In the genomic region with DNA sequence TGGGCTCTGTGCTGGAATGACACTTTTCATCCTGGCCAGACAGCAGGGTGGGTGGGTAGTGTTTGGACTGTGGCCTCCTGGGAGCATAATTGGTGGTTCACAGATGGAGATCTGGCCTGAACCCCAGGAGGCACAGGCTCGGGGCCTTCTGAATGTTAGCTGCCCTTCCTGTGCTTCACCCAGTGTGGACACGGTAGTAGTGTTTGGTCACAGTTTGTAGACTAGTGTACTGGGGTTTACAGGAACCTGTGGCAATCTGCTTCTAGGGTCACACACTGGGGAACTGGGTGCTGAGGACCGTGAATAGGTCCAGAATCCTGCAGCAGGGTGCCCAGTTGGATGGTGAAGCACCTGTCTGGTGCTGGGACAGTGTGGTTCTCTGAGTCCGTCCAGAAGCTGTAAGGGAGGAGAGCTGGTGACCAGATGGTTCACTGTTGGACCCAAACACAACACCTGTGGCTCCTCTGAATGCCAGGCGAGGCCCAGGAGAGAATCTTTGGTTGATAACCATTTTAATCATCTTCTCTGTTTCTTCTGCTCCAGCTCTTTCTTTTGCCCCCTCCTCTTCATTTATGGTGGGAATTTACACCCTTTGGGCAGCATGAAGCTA, we compare ENCODE assay signal across 19 mouse cellular contexts.
DNase-seq lines count a peak whose midpoint lies in the region; ATAC-seq and TF ChIP-seq lines count a peak whose summit lies in the region.
"Had no signal": no experiment of that assay in that cellular context is flagged by ENCODE, and none has a peak within 500 bp of the region (broad histone marks: within the 10 kb centered on the region; RNA-seq: fewer than 3 reads in every experiment).

No protein-coding gene starts in this region.

- peaks cover 19% of the 10 kb centered on the region for H3K4me1 ChIP-seq in liver, embryonic 16.5 days (ENCODE audit: control insufficient read depth, low read depth, low read length)
- peaks cover 24% of the 10 kb centered on the region for H3K4me1 ChIP-seq in liver, embryonic 11.5 days (replicated peaks; ENCODE audit: control insufficient read depth, insufficient read depth, low read length)
- H3K4me1 ChIP-seq in midbrain, embryonic 10.5 days, result peaks cover 14% of the 10 kb centered on the region

- no peak overlapping the region for H3K4me3 ChIP-seq in gastrocnemius, adult 2 months
- H3K4me3 ChIP-seq in liver, embryonic 16.5 days (ENCODE audit: low read depth, low read length), result no peak overlapping the region
- H3K4me3 ChIP-seq in liver, embryonic 11.5 days (ENCODE audit: low read depth, low read length), result no peak overlapping the region
- no peak overlapping the region for H3K4me3 ChIP-seq in midbrain, embryonic 10.5 days
- H3K4me3 ChIP-seq: embryonic facial prominence, embryonic 13.5 days; heart, embryonic 13.5 days had no signal

- ATAC-seq in liver, embryonic 16.5 days (ENCODE audit: low read depth), result no peak
- no peak for ATAC-seq in liver, embryonic 11.5 days (replicated peaks; ENCODE audit: low FRiP score)
- ATAC-seq: forebrain, embryonic 14.5 days; Patski had no signal

- H3K4me2 ChIP-seq in liver, embryonic 16.5 days (ENCODE audit: low read depth, low read length), result no peak overlapping the region
- H3K4me2 ChIP-seq in liver, embryonic 11.5 days, result no peak overlapping the region
- H3K4me2 ChIP-seq: embryonic facial prominence, embryonic 13.5 days; heart, embryonic 13.5 days; hindbrain, embryonic 14.5 days; lung, embryonic 14.5 days; midbrain, embryonic 11.5 days had no signal

- H3K27me3 ChIP-seq in liver, embryonic 16.5 days (ENCODE audit: control insufficient read depth, insufficient read depth, low read depth, low read length), result no peaks in the 10 kb centered on the region
- no peaks in the 10 kb centered on the region for H3K27me3 ChIP-seq in liver, embryonic 11.5 days (replicated peaks; ENCODE audit: control insufficient read depth, insufficient read depth, low read length)
- H3K27me3 ChIP-seq in midbrain, embryonic 10.5 days (ENCODE audit: low read depth, poor library complexity, severe bottlenecking), result no peaks in the 10 kb centered on the region
- H3K27me3 ChIP-seq: embryonic facial prominence, embryonic 13.5 days; heart, embryonic 13.5 days; Patski had no signal

- H3K9ac ChIP-seq in liver, embryonic 16.5 days (ENCODE audit: low read depth, low read length), result no peak overlapping the region
- no peak overlapping the region for H3K9ac ChIP-seq in liver, embryonic 11.5 days (ENCODE audit: low read depth, low read length)
- H3K9ac ChIP-seq: embryonic facial prominence, embryonic 13.5 days; heart, embryonic 13.5 days; hindbrain, embryonic 14.5 days; lung, embryonic 14.5 days had no signal

- peak overlapping the region; percentile 25; the same call in 1 of the 2 replicates for H3K27ac ChIP-seq in gastrocnemius, adult 2 months
- 0 out of 2 replicates have a peak overlapping the region, but pooled peaks have one; percentile 32 for H3K27ac ChIP-seq in liver, embryonic 16.5 days (ENCODE audit: low read length)
- no peak overlapping the region for H3K27ac ChIP-seq in liver, embryonic 11.5 days (ENCODE audit: low read depth, low read length)
- H3K27ac ChIP-seq in midbrain, embryonic 10.5 days (replicated peaks), result no peak overlapping the region
- H3K27ac ChIP-seq: embryonic facial prominence, embryonic 13.5 days; heart, embryonic 13.5 days; hindbrain, embryonic 14.5 days had no signal

- H3K36me3 ChIP-seq in liver, embryonic 16.5 days (ENCODE audit: control insufficient read depth, insufficient read depth), result no peaks in the 10 kb centered on the region
- no peaks in the 10 kb centered on the region for H3K36me3 ChIP-seq in liver, embryonic 11.5 days (ENCODE audit: control insufficient read depth, insufficient read depth, low read length)
- H3K36me3 ChIP-seq in midbrain, embryonic 10.5 days, result peaks cover 19% of the 10 kb centered on the region
- H3K36me3 ChIP-seq: heart, embryonic 13.5 days had no signal

- intact Hi-C loops in gastrocnemius, adult 2 months (cut with DNase I), result no loop called here

- no peak for DNase-seq in gastrocnemius, adult 2 months
- DNase-seq in gastrocnemius, postnatal 25 days, result no peak
- DNase-seq in liver, embryonic 11.5 days (ENCODE audit: low spot score), result no peak
- DNase-seq in cerebellum, postnatal 10 days, result peak; percentile 53
- DNase-seq in midbrain, embryonic 10.5 days (ENCODE audit: low spot score), result no peak
- DNase-seq in embryo, embryonic 10.5 days (ENCODE audit: low spot score), result no peak
- DNase-seq: adrenal gland, adult 8-10 months; heart, postnatal 36 days; lung, embryonic 14.5 days; lung, postnatal 36 days; right cerebral cortex, postnatal 4 days; thymus, postnatal 14 days had no signal

- TF ChIP-seq CTCF in gastrocnemius, adult 2 months (IDR thresholded peaks at IDR 0.05), result no peak

- H3K9me3 ChIP-seq in liver, embryonic 16.5 days (replicated peaks; ENCODE audit: control insufficient read depth, low read length), result no peaks in the 10 kb centered on the region
- H3K9me3 ChIP-seq in liver, embryonic 11.5 days (ENCODE audit: control insufficient read depth, low read length), result no peaks in the 10 kb centered on the region
- H3K9me3 ChIP-seq in midbrain, embryonic 10.5 days (replicated peaks), result no peaks in the 10 kb centered on the region; the same call in 1 of the 2 replicates
- H3K9me3 ChIP-seq: embryonic facial prominence, embryonic 13.5 days; heart, embryonic 13.5 days had no signal

- 55% methylated on average over 5 of the region's 5 CpGs for whole genome bisulfite sequencing in liver, embryonic 16.5 days (ENCODE audit: insufficient replicate concordance)
- WGBS in liver, embryonic 11.5 days, result 79% methylated on average over 5 of the region's 5 CpGs
- 86% methylated on average over 5 of the region's 5 CpGs for WGBS in midbrain, embryonic 10.5 days

Comparison
In these comparisons a context has a peak if more than half of its experiments do, and no peak if none do; other contexts are left out.
1. H3K27ac ChIP-seq: peak in gastrocnemius, adult 2 months (single experiment) and liver, embryonic 16.5 days (single experiment); none in liver, embryonic 11.5 days (single experiment) and midbrain, embryonic 10.5 days (single experiment).
2. DNase-seq: peak in cerebellum, postnatal 10 days (2 of 2); none in gastrocnemius, adult 2 months (single experiment), gastrocnemius, postnatal 25 days (single experiment), liver, embryonic 11.5 days (single experiment), midbrain, embryonic 10.5 days (single experiment) and embryo, embryonic 10.5 days (single experiment).